Mouse (Mus musculus): Measurements from ENCODE around the gene Rbpj.
A peak's percentile ranks its signal among the peaks of the same experiment; 100 is the strongest.
"Not testable (repeated sequence)": the region's sequence is repeated elsewhere in the genome, so short reads cannot be mapped to it uniquely, and the experiment has no call there.

Gene Rbpj

GRCm38 (mm10) chr5:53514959-53515612, 49.1 kb downstream of the Rbpj start:
- no peak for DNase-seq

GRCm38 (mm10) chr5:53516482-53516881, 50.5 kb downstream of the Rbpj start:
- no peak for DNase-seq

- no peak for DNase-seq
Observed at GRCm38 (mm10) chr5:53517802-53518201, 51.9 kb downstream of the Rbpj start.

GRCm38 (mm10) chr5:53519131-53519530, 53.2 kb downstream of the Rbpj start:
- DNase-seq = no peak

- no peak for DNase-seq
Observed at GRCm38 (mm10) chr5:53519998-53520577, 54.1 kb downstream of the Rbpj start.

GRCm38 (mm10) chr5:53523046-53523445, 57.1 kb downstream of the Rbpj start:
- no peak for DNase-seq

GRCm38 (mm10) chr5:53524162-53524561, 58.2 kb downstream of the Rbpj start:
- no peak for DNase-seq

GRCm38 (mm10) chr5:53524831-53525230, 58.9 kb downstream of the Rbpj start:
- no peak for DNase-seq

- no peak for DNase-seq
Observed at GRCm38 (mm10) chr5:53525305-53526069, 59.5 kb downstream of the Rbpj start.

- DNase-seq = no peak
Observed at GRCm38 (mm10) chr5:53526070-53526430, 60.1 kb downstream of the Rbpj start.

GRCm38 (mm10) chr5:53529846-53530245, 63.9 kb downstream of the Rbpj start:
- DNase-seq = peak; percentile 15

- no peak for DNase-seq
Observed at GRCm38 (mm10) chr5:53535096-53535495, 69.1 kb downstream of the Rbpj start.

- no peak for DNase-seq
Observed at GRCm38 (mm10) chr5:53536635-53537554, 70.9 kb downstream of the Rbpj start.

GRCm38 (mm10) chr5:53539860-53540633, 74.1 kb downstream of the Rbpj start:
- DNase-seq = no peak

- no peak for DNase-seq
Observed at GRCm38 (mm10) chr5:53542073-53542472, 76.1 kb downstream of the Rbpj start.

- DNase-seq = no peak
Observed at GRCm38 (mm10) chr5:53543399-53543798, 77.4 kb downstream of the Rbpj start.

- DNase-seq = no peak
Observed at GRCm38 (mm10) chr5:53543945-53544344, 78.0 kb downstream of the Rbpj start.

GRCm38 (mm10) chr5:53546440-53546839, 80.5 kb downstream of the Rbpj start:
- DNase-seq = no peak

GRCm38 (mm10) chr5:53546979-53547472, 81.1 kb downstream of the Rbpj start:
- no peak for DNase-seq

GRCm38 (mm10) chr5:53550329-53550728, 84.4 kb downstream of the Rbpj start:
- DNase-seq = not testable (repeated sequence)

- DNase-seq = no peak
Observed at GRCm38 (mm10) chr5:53551394-53551793, 85.4 kb downstream of the Rbpj start.

- no peak for DNase-seq
Observed at GRCm38 (mm10) chr5:53551910-53552309, 86.0 kb downstream of the Rbpj start.
